Mouse (Mus musculus) lung, adult 18-20 months (tissue): ENCODE measurements at regions not wholly inside any gene's neighbourhood (a gene's known extent, or its start where the extent isn't known, plus 50 kb on each side); places are given as distances from the start of the nearest gene placed in this dataset.

Experiments
- DNase-seq, 2 experiments: peaks; one replicate each; pipeline ENCODE4 v3.0.0; 2022; ENCODE audit warnings: mixed read lengths in 2 of 2

GRCm38 (mm10) chr3:68758609-68759008 is 68.2 kb downstream of the Il12a start:
- DNase-seq = no peak

- DNase-seq = peak; percentile 10 to 14
These were observed 68.9 kb downstream of the Il12a start for GRCm38 (mm10) chr3:68759375-68759774.

GRCm38 (mm10) chr3:68760806-68761205 is 70.4 kb downstream of the Il12a start:
- no peak for DNase-seq

GRCm38 (mm10) chr3:68761242-68761625 is 70.8 kb downstream of the Il12a start:
- DNase-seq = no peak

- DNase-seq = no peak
These were observed 71.3 kb downstream of the Il12a start for GRCm38 (mm10) chr3:68761626-68762331.

- no peak for DNase-seq
These were observed 72.5 kb downstream of the Il12a start for GRCm38 (mm10) chr3:68762988-68763387.

- DNase-seq = no peak
These were observed 73.9 kb downstream of the Il12a start for GRCm38 (mm10) chr3:68764336-68764735.

- DNase-seq = peak; percentile 57 to 60
These were observed 74.6 kb downstream of the Il12a start for GRCm38 (mm10) chr3:68764917-68765598.

- no peak for DNase-seq
These were observed 81.1 kb downstream of the Il12a start for GRCm38 (mm10) chr3:68771579-68771978.

GRCm38 (mm10) chr3:68777801-68778200 is 87.4 kb downstream of the Il12a start:
- no peak for DNase-seq

GRCm38 (mm10) chr3:68778354-68779040 is 88.1 kb downstream of the Il12a start:
- DNase-seq = no peak

GRCm38 (mm10) chr3:68780843-68781242 is 88.5 kb upstream of the 1110032F04Rik start:
- no peak for DNase-seq

- DNase-seq = no peak
These were observed 87.9 kb upstream of the 1110032F04Rik start for GRCm38 (mm10) chr3:68781466-68781865.

- DNase-seq = no peak
These were observed 87.0 kb upstream of the 1110032F04Rik start for GRCm38 (mm10) chr3:68782363-68782762.

GRCm38 (mm10) chr3:68783666-68784416 is 85.5 kb upstream of the 1110032F04Rik start:
- DNase-seq = no peak

GRCm38 (mm10) chr3:68786771-68787170 is 82.6 kb upstream of the 1110032F04Rik start:
- no peak for DNase-seq

- no peak for DNase-seq
These were observed 81.8 kb upstream of the 1110032F04Rik start for GRCm38 (mm10) chr3:68787385-68788175.

- peak; percentile 6 to 46 for DNase-seq
These were observed 79.9 kb upstream of the 1110032F04Rik start for GRCm38 (mm10) chr3:68789491-68789890.

GRCm38 (mm10) chr3:68790466-68790865 is 78.9 kb upstream of the 1110032F04Rik start:
- no peak for DNase-seq

GRCm38 (mm10) chr3:68792883-68793282 is 76.5 kb upstream of the 1110032F04Rik start:
- DNase-seq = no peak

GRCm38 (mm10) chr3:68793923-68794322 is 75.5 kb upstream of the 1110032F04Rik start:
- DNase-seq = no peak

GRCm38 (mm10) chr3:68794380-68795014 is 74.9 kb upstream of the 1110032F04Rik start:
- DNase-seq = peak in 1 of 2 experiments; percentile 15
